Mouse (Mus musculus): ENCODE measurements at regions not wholly inside any gene's neighbourhood (a gene's known extent, or its start where the extent isn't known, plus 50 kb on each side); places are given as distances from the start of the nearest gene placed in this dataset.

- Histone ChIP-seq H3K27ac (replicated peaks) (no peak overlapping the region), H3K4me3 (no peak overlapping the region), H3K4me1 (peaks cover 6% of the 10 kb centered on the region; the same call in 1 of the 2 replicates), H3K9me3 (no peaks in the 10 kb centered on the region), H3K36me3 (replicated peaks) (no peaks in the 10 kb centered on the region), H3K27me3 (replicated peaks; ENCODE audit: low read depth, poor library complexity, severe bottlenecking) (no peaks in the 10 kb centered on the region)
- no peak for DNase-seq (ENCODE audit: low spot score)
- WGBS: 74% methylated on average over 7 of the region's 7 CpGs
Observed at GRCm38 (mm10) chr4:89049592-89050440, 87.1 kb upstream of the Mtap start.

- Histone ChIP-seq H3K36me3 (replicated peaks) (no peaks in the 10 kb centered on the region), H3K27ac (replicated peaks) (no peak overlapping the region), H3K9me3 (no peaks in the 10 kb centered on the region), H3K4me1 (peaks cover 8% of the 10 kb centered on the region), H3K4me3 (no peak overlapping the region), H3K27me3 (replicated peaks; ENCODE audit: low read depth, poor library complexity, severe bottlenecking) (no peaks in the 10 kb centered on the region)
- DNase-seq (ENCODE audit: low spot score): no peak
Observed at GRCm38 (mm10) chr4:89044516-89044915, 92.4 kb upstream of the Mtap start.

GRCm38 (mm10) chr4:89043982-89044381, 92.9 kb upstream of the Mtap start:
- Histone ChIP-seq H3K4me3 (no peak overlapping the region), H3K36me3 (replicated peaks) (no peaks in the 10 kb centered on the region), H3K27me3 (replicated peaks; ENCODE audit: low read depth, poor library complexity, severe bottlenecking) (no peaks in the 10 kb centered on the region), H3K4me1 (peaks cover 8% of the 10 kb centered on the region), H3K27ac (replicated peaks) (no peak overlapping the region), H3K9me3 (no peaks in the 10 kb centered on the region)
- WGBS: 74% methylated on average over 1 of the region's 1 CpGs
- DNase-seq (ENCODE audit: low spot score): no peak

GRCm38 (mm10) chr4:89040856-89041255, 96.1 kb upstream of the Mtap start:
- no peak for DNase-seq (ENCODE audit: low spot score)
- peaks cover 8% of the 10 kb centered on the region for H3K4me1 ChIP-seq
- H3K27ac ChIP-seq (replicated peaks): no peak overlapping the region
- H3K4me3 ChIP-seq: no peak overlapping the region
- H3K36me3 ChIP-seq (replicated peaks): no peaks in the 10 kb centered on the region
- WGBS: 20% methylated on average over 5 of the region's 5 CpGs
- no peaks in the 10 kb centered on the region for H3K27me3 ChIP-seq (replicated peaks; ENCODE audit: low read depth, poor library complexity, severe bottlenecking)
- H3K9me3 ChIP-seq: no peaks in the 10 kb centered on the region

GRCm38 (mm10) chr4:89038906-89039305, 98.0 kb upstream of the Mtap start:
- Histone ChIP-seq H3K9me3 (no peaks in the 10 kb centered on the region), H3K27me3 (replicated peaks; ENCODE audit: low read depth, poor library complexity, severe bottlenecking) (no peaks in the 10 kb centered on the region), H3K4me1 (peaks cover 8% of the 10 kb centered on the region), H3K27ac (replicated peaks) (no peak overlapping the region), H3K4me3 (no peak overlapping the region), H3K36me3 (replicated peaks) (no peaks in the 10 kb centered on the region)
- 66% methylated on average over 5 of the region's 5 CpGs for WGBS
- no peak for DNase-seq (ENCODE audit: low spot score)

- H3K4me1 ChIP-seq: peaks cover 8% of the 10 kb centered on the region
- H3K27me3 ChIP-seq (replicated peaks; ENCODE audit: low read depth, poor library complexity, severe bottlenecking): no peaks in the 10 kb centered on the region
- no peaks in the 10 kb centered on the region for H3K9me3 ChIP-seq
- no peak overlapping the region for H3K4me3 ChIP-seq
- 27% methylated on average over 4 of the region's 4 CpGs for WGBS
- no peaks in the 10 kb centered on the region for H3K36me3 ChIP-seq (replicated peaks)
- H3K27ac ChIP-seq (replicated peaks): no peak overlapping the region
- no peak for DNase-seq (ENCODE audit: low spot score)
Observed at GRCm38 (mm10) chr4:89038135-89038534, 98.8 kb upstream of the Mtap start.

GRCm38 (mm10) chr4:89034822-89035221, 102.1 kb upstream of the Mtap start:
- H3K36me3 ChIP-seq (replicated peaks): no peaks in the 10 kb centered on the region
- H3K4me1 ChIP-seq: no peaks in the 10 kb centered on the region
- no peak overlapping the region for H3K27ac ChIP-seq (replicated peaks)
- H3K27me3 ChIP-seq (replicated peaks; ENCODE audit: low read depth, poor library complexity, severe bottlenecking): no peaks in the 10 kb centered on the region
- H3K4me3 ChIP-seq: no peak overlapping the region
- H3K9me3 ChIP-seq: no peaks in the 10 kb centered on the region
- WGBS: 85% methylated on average over 2 of the region's 2 CpGs
- DNase-seq (ENCODE audit: low spot score): no peak

- no peak for DNase-seq (ENCODE audit: low spot score)
- H3K4me3 ChIP-seq: no peak overlapping the region
- no peaks in the 10 kb centered on the region for H3K9me3 ChIP-seq
- H3K27me3 ChIP-seq (replicated peaks; ENCODE audit: low read depth, poor library complexity, severe bottlenecking): no peaks in the 10 kb centered on the region
- no peaks in the 10 kb centered on the region for H3K36me3 ChIP-seq (replicated peaks)
- no peaks in the 10 kb centered on the region for H3K4me1 ChIP-seq
- 60% methylated on average over 3 of the region's 3 CpGs for WGBS
- H3K27ac ChIP-seq (replicated peaks): no peak overlapping the region
Observed at GRCm38 (mm10) chr4:89034299-89034698, 102.6 kb upstream of the Mtap start.

- DNase-seq (ENCODE audit: low spot score): no peak
- no peak overlapping the region for H3K4me3 ChIP-seq
- no peaks in the 10 kb centered on the region for H3K27me3 ChIP-seq (replicated peaks; ENCODE audit: low read depth, poor library complexity, severe bottlenecking)
- no peaks in the 10 kb centered on the region for H3K36me3 ChIP-seq (replicated peaks)
- H3K9me3 ChIP-seq: no peaks in the 10 kb centered on the region
- H3K4me1 ChIP-seq: no peaks in the 10 kb centered on the region
- no peak overlapping the region for H3K27ac ChIP-seq (replicated peaks)
- 37% methylated on average over 2 of the region's 2 CpGs for WGBS
Observed at GRCm38 (mm10) chr4:89012681-89013353, 124.1 kb upstream of the Mtap start.

GRCm38 (mm10) chr4:89008561-89008960, 128.4 kb upstream of the Mtap start:
- Histone ChIP-seq H3K27me3 (replicated peaks; ENCODE audit: low read depth, poor library complexity, severe bottlenecking) (no peaks in the 10 kb centered on the region), H3K36me3 (replicated peaks) (no peaks in the 10 kb centered on the region), H3K4me3 (no peak overlapping the region), H3K9me3 (no peaks in the 10 kb centered on the region), H3K4me1 (no peaks in the 10 kb centered on the region), H3K27ac (replicated peaks) (no peak overlapping the region)
- WGBS: 87% methylated on average over 5 of the region's 5 CpGs
- no peak for DNase-seq (ENCODE audit: low spot score)

GRCm38 (mm10) chr4:89001470-89001869, 121.5 kb upstream of the Ifne start:
- Histone ChIP-seq H3K36me3 (replicated peaks) (no peaks in the 10 kb centered on the region), H3K27me3 (replicated peaks; ENCODE audit: low read depth, poor library complexity, severe bottlenecking) (no peaks in the 10 kb centered on the region), H3K4me1 (no peaks in the 10 kb centered on the region), H3K27ac (replicated peaks) (no peak overlapping the region), H3K4me3 (no peak overlapping the region), H3K9me3 (no peaks in the 10 kb centered on the region)
- 87% methylated on average over 4 of the region's 4 CpGs for WGBS
- DNase-seq (ENCODE audit: low spot score): no peak

- Histone ChIP-seq H3K4me1 (no peaks in the 10 kb centered on the region), H3K9me3 (no peaks in the 10 kb centered on the region), H3K27me3 (replicated peaks; ENCODE audit: low read depth, poor library complexity, severe bottlenecking) (no peaks in the 10 kb centered on the region), H3K27ac (replicated peaks) (no peak overlapping the region), H3K4me3 (no peak overlapping the region), H3K36me3 (replicated peaks) (no peaks in the 10 kb centered on the region)
- DNase-seq (ENCODE audit: low spot score): no peak
- 72% methylated on average over 4 of the region's 4 CpGs for WGBS
Observed at GRCm38 (mm10) chr4:89000855-89001254, 120.9 kb upstream of the Ifne start.

GRCm38 (mm10) chr4:89000200-89000599, 120.2 kb upstream of the Ifne start:
- H3K27ac ChIP-seq (replicated peaks): no peak overlapping the region
- WGBS: 82% methylated on average over 6 of the region's 6 CpGs
- H3K4me1 ChIP-seq: no peaks in the 10 kb centered on the region
- H3K27me3 ChIP-seq (replicated peaks; ENCODE audit: low read depth, poor library complexity, severe bottlenecking): no peaks in the 10 kb centered on the region
- no peak for DNase-seq (ENCODE audit: low spot score)
- H3K36me3 ChIP-seq (replicated peaks): no peaks in the 10 kb centered on the region
- H3K4me3 ChIP-seq: no peak overlapping the region
- H3K9me3 ChIP-seq: no peaks in the 10 kb centered on the region

All from embryonic facial prominence, embryonic 10.5 days (tissue).